Mouse (Mus musculus) cerebellum, adult 2 months (tissue): ENCODE data around the gene Jakmip3.

Experiments used
- CTCF ChIP-seq: fragments of 200-500 bp; IDR thresholded peaks from 2 replicates; pipeline ENCODE4 v1.5.1; 2011; ENCODE audit warnings: low read depth, mild to moderate bottlenecking, control low read depth, low read length, moderate library complexity, borderline replicate concordance; ENCODE audit not compliant: insufficient read depth
- POLR2A ChIP-seq: fragments of 200-500 bp; IDR thresholded peaks from 2 replicates; pipeline ENCODE4 v1.6.1; 2011; ENCODE audit warnings: low read length, control low read depth, borderline replicate concordance; ENCODE audit not compliant: insufficient read depth

GRCm38 (mm10) chr7:138977510-138977909 lies 37.0 kb downstream of the Jakmip3 start:
- TF ChIP-seq CTCF (no peak), POLR2A (no peak)
